Mouse (Mus musculus): ENCODE measurements around the gene Tmco1. TPM values are rescaled to one million over a fixed set of nuclear protein-coding genes. Genes with fewer than 3 reads are reported as not detected.

The Tmco1 gene
- polyA plus RNA-seq, 1 experiment from 2014 or later, result 90.1 TPM

DNA sequence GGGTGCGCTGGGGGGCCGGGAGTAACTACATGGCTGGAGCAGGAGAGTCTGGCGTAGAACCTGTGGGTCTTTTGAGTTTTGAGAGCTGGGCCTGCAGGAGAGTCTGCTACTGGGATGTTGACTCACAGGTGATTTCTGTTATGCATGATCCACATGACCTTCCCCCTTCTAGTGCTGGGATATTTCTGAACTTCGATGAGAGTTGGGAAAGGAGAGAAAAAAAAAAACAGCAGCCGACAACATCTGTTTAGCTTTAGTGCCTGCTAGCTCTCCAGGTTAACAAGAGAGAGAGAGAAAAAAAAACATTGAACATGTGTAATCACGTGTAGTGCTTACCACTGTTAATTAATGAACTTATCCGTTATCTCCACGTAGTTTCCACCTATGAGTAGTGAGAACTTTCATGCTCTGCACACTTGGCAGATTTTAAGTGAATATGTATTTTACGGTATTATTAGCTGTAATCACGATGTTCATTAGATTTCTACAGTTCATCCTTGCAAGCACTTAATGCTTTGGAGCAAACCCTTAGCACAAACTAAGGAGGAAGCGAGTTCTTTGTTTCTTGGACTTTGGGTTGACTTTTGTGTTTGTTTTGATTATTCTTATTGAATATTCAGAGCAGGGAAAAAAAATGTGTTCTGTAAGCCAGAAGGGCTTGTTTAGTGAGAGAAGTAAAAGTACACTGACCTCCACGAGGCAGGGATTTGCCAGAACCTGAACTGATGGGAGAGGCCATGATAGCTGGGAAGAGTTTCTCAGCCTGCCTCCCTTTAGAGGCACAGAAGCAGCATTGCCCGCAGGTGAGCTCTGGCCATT lies 42.6 kb downstream of the Tmco1 start:
- ATAC-seq (ENCODE audit: insufficient number of reproducible peaks, insufficient read depth, low FRiP score, low read depth), result no peak
- peak overlapping the region; percentile 68 to 80 for H3K4me3 ChIP-seq (ENCODE audit: control insufficient read depth in 1 of 2, insufficient read depth in 1 of 2, low read depth in 1 of 2, low read length in 2 of 2)
- no peaks in the 10 kb centered on the region for H3K9me3 ChIP-seq (ENCODE audit: control insufficient read depth, low read length)
- H3K27me3 ChIP-seq (ENCODE audit: control insufficient read depth, insufficient read depth, low read length), result no peaks in the 10 kb centered on the region
- peaks cover 13% of the 10 kb centered on the region for H3K36me3 ChIP-seq (ENCODE audit: control insufficient read depth, insufficient read depth, low read length)
- H3K4me1 ChIP-seq (ENCODE audit: control insufficient read depth in 2 of 2, insufficient read depth in 2 of 2, low read length in 2 of 2), result no peaks in the 10 kb centered on the region
- peak overlapping the region in 1 of 2 experiments; percentile 81; a peak in 1 of 4 replicates for H3K27ac ChIP-seq (replicated peaks in 1 of 2; ENCODE audit: control insufficient read depth in 1 of 2, insufficient read depth in 1 of 2, low read depth in 2 of 2, low read length in 2 of 2)
- peak overlapping the region; percentile 78 for H3K9ac ChIP-seq (ENCODE audit: low read length)
- H3K4me2 ChIP-seq (ENCODE audit: low read length), result peak overlapping the region; percentile 74
- WGBS, result 32% methylated on average over 13 of the region's 13 CpGs

DNA sequence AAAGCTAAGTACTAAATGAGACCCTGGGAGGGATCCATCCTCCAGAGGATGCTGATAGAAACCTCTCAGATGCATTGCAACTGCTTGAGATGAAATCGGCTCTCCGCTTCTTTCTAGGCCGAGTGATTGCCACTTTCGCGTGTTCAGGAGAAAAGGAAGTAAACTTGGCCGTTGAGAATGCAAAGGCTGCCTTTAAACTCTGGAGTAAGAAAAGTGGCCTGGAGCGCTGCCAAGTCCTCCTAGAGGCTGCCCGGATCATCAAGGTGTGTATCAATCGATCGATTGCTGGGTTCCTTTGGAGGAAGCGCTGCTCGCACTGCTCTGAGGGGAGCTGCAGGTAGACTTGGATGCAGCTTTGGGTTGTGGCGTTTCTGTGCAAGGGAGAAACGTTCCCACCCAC lies 44.2 kb downstream of the Tmco1 start:
- H3K36me3 ChIP-seq (ENCODE audit: control insufficient read depth, insufficient read depth, low read length), result peaks cover 28% of the 10 kb centered on the region
- no peak for ATAC-seq (ENCODE audit: insufficient number of reproducible peaks, insufficient read depth, low FRiP score, low read depth)
- H3K9ac ChIP-seq (ENCODE audit: low read length), result no peak overlapping the region
- no peaks in the 10 kb centered on the region for H3K9me3 ChIP-seq (ENCODE audit: control insufficient read depth, low read length)
- H3K4me2 ChIP-seq (ENCODE audit: low read length), result no peak overlapping the region
- H3K4me1 ChIP-seq (ENCODE audit: control insufficient read depth in 2 of 2, insufficient read depth in 2 of 2, low read length in 2 of 2), result no peaks in the 10 kb centered on the region
- 88% methylated on average over 14 of the region's 14 CpGs for WGBS
- no peak overlapping the region for H3K27ac ChIP-seq (replicated peaks in 1 of 2; ENCODE audit: control insufficient read depth in 1 of 2, insufficient read depth in 1 of 2, low read depth in 2 of 2, low read length in 2 of 2)
- no peak overlapping the region for H3K4me3 ChIP-seq (ENCODE audit: control insufficient read depth in 1 of 2, insufficient read depth in 1 of 2, low read depth in 1 of 2, low read length in 2 of 2)
- H3K27me3 ChIP-seq (ENCODE audit: control insufficient read depth, insufficient read depth, low read length), result no peaks in the 10 kb centered on the region

DNA sequence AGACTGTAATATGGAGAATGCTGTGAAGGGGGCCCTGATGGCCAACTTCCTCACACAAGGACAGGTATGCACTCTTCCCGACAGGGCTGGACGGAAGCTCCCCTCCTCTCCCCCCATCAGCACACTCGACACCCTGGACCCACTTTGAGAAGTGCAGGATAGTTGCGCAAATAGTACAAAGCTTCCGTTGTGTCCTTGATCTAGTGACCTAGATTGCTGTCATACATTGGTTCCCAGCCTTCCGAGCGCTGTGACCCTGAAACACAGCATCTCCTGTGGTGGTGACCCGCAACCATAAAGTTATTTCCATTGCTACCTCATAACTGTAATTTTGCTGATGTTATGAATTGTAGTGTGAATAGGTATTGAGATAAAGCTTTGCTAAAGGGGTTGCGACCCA lies 49.2 kb downstream of the Tmco1 start:
- Histone ChIP-seq H3K9ac (ENCODE audit: low read length) (no peak overlapping the region), H3K27me3 (ENCODE audit: control insufficient read depth, insufficient read depth, low read length) (no peaks in the 10 kb centered on the region), H3K4me1 (ENCODE audit: control insufficient read depth in 2 of 2, insufficient read depth in 2 of 2, low read length in 2 of 2) (no peaks in the 10 kb centered on the region), H3K27ac (replicated peaks in 1 of 2; ENCODE audit: control insufficient read depth in 1 of 2, insufficient read depth in 1 of 2, low read depth in 2 of 2, low read length in 2 of 2) (no peak overlapping the region), H3K9me3 (ENCODE audit: control insufficient read depth, low read length) (no peaks in the 10 kb centered on the region), H3K36me3 (ENCODE audit: control insufficient read depth, insufficient read depth, low read length) (peaks cover 63% of the 10 kb centered on the region), H3K4me2 (ENCODE audit: low read length) (no peak overlapping the region), H3K4me3 (ENCODE audit: control insufficient read depth in 1 of 2, insufficient read depth in 1 of 2, low read depth in 1 of 2, low read length in 2 of 2) (no peak overlapping the region)
- WGBS, result 88% methylated on average over 9 of the region's 9 CpGs
- ATAC-seq (ENCODE audit: insufficient number of reproducible peaks, insufficient read depth, low FRiP score, low read depth), result no peak

DNA sequence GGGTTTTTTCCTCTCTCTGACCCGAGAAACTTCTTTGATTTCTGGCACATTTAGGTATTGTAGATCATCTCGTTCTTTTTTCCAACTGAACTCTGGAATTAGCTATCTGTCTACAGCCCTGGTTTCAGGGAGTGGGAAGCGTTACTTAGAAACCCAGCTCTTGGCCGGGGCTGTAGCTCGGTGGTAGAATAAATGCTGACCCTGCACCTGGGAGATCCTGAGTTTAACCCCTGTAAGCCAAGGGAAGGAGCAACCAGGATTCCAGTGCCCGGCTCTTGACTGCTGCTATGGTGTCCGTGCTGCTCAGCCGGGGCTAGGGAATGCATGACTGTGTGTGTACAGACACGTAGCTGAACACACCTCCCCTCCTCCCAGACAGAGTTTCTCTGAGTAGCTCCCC lies 50.6 kb downstream of the Tmco1 start:
- Histone ChIP-seq H3K27me3 (ENCODE audit: control insufficient read depth, insufficient read depth, low read length) (no peaks in the 10 kb centered on the region), H3K4me2 (ENCODE audit: low read length) (no peak overlapping the region), H3K9ac (ENCODE audit: low read length) (no peak overlapping the region), H3K9me3 (ENCODE audit: control insufficient read depth, low read length) (no peaks in the 10 kb centered on the region), H3K27ac (replicated peaks in 1 of 2; ENCODE audit: control insufficient read depth in 1 of 2, insufficient read depth in 1 of 2, low read depth in 2 of 2, low read length in 2 of 2) (no peak overlapping the region), H3K4me3 (ENCODE audit: control insufficient read depth in 1 of 2, insufficient read depth in 1 of 2, low read depth in 1 of 2, low read length in 2 of 2) (no peak overlapping the region), H3K4me1 (ENCODE audit: control insufficient read depth in 2 of 2, insufficient read depth in 2 of 2, low read length in 2 of 2) (no peaks in the 10 kb centered on the region), H3K36me3 (ENCODE audit: control insufficient read depth, insufficient read depth, low read length) (peaks cover 73% of the 10 kb centered on the region)
- 87% methylated on average over 9 of the region's 9 CpGs for WGBS
- no peak for ATAC-seq (ENCODE audit: insufficient number of reproducible peaks, insufficient read depth, low FRiP score, low read depth)

DNA sequence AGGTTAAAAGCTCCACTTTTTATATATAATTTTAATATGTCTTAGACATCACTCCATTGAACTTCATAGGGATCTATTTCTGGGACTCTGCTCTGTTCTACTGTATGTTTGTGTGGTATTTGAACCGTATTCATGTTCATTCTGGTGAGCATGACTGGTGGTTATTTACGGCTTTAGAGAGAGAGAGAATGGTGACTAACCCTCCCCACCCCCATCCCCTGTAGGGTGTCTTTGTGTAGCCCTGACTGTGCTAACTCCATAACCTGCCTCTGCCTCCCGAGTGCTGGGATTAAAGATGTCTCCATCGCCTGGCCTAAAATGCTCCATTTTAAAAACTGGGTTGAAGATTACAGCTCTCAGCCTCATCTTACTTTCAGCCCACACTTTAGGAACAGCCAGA lies 52.1 kb downstream of the Tmco1 start:
- Histone ChIP-seq H3K27me3 (ENCODE audit: control insufficient read depth, insufficient read depth, low read length) (no peaks in the 10 kb centered on the region), H3K4me1 (ENCODE audit: control insufficient read depth in 2 of 2, insufficient read depth in 2 of 2, low read length in 2 of 2) (no peaks in the 10 kb centered on the region), H3K4me3 (ENCODE audit: control insufficient read depth in 1 of 2, insufficient read depth in 1 of 2, low read depth in 1 of 2, low read length in 2 of 2) (no peak overlapping the region), H3K36me3 (ENCODE audit: control insufficient read depth, insufficient read depth, low read length) (peaks cover 60% of the 10 kb centered on the region), H3K27ac (replicated peaks in 1 of 2; ENCODE audit: control insufficient read depth in 1 of 2, insufficient read depth in 1 of 2, low read depth in 2 of 2, low read length in 2 of 2) (no peak overlapping the region), H3K4me2 (ENCODE audit: low read length) (no peak overlapping the region), H3K9me3 (ENCODE audit: control insufficient read depth, low read length) (no peaks in the 10 kb centered on the region), H3K9ac (ENCODE audit: low read length) (no peak overlapping the region)
- ATAC-seq (ENCODE audit: insufficient number of reproducible peaks, insufficient read depth, low FRiP score, low read depth), result no peak
- WGBS, result 90% methylated on average over 4 of the region's 4 CpGs

DNA sequence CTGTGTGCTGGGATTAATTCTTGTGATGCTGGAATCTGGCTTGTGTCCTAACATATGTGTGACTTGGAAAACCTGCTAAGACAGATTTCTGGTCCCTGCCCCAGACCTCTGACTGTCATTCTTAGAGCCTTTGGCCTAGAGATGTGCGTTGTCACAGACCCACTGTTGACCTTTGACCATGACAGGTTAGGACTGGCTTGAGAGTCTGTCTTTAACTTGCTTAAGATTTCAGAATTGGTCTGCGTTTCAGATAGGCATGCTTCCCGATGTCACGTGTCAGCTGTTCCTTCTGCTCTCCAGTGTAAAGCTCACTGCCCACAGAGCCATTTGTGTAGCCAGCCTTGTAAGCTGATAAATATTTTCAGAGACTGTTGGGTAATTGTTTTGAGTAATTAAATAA lies 54.6 kb downstream of the Tmco1 start:
- no peaks in the 10 kb centered on the region for H3K4me1 ChIP-seq (ENCODE audit: control insufficient read depth in 2 of 2, insufficient read depth in 2 of 2, low read length in 2 of 2)
- H3K9me3 ChIP-seq (ENCODE audit: control insufficient read depth, low read length), result no peaks in the 10 kb centered on the region
- H3K36me3 ChIP-seq (ENCODE audit: control insufficient read depth, insufficient read depth, low read length), result peaks cover 64% of the 10 kb centered on the region
- no peak overlapping the region for H3K4me3 ChIP-seq (ENCODE audit: control insufficient read depth in 1 of 2, insufficient read depth in 1 of 2, low read depth in 1 of 2, low read length in 2 of 2)
- 82% methylated on average over 4 of the region's 4 CpGs for WGBS
- no peak overlapping the region for H3K27ac ChIP-seq (replicated peaks in 1 of 2; ENCODE audit: control insufficient read depth in 1 of 2, insufficient read depth in 1 of 2, low read depth in 2 of 2, low read length in 2 of 2)
- H3K27me3 ChIP-seq (ENCODE audit: control insufficient read depth, insufficient read depth, low read length), result no peaks in the 10 kb centered on the region
- ATAC-seq (ENCODE audit: insufficient number of reproducible peaks, insufficient read depth, low FRiP score, low read depth), result no peak
- no peak overlapping the region for H3K4me2 ChIP-seq (ENCODE audit: low read length)
- no peak overlapping the region for H3K9ac ChIP-seq (ENCODE audit: low read length)

DNA sequence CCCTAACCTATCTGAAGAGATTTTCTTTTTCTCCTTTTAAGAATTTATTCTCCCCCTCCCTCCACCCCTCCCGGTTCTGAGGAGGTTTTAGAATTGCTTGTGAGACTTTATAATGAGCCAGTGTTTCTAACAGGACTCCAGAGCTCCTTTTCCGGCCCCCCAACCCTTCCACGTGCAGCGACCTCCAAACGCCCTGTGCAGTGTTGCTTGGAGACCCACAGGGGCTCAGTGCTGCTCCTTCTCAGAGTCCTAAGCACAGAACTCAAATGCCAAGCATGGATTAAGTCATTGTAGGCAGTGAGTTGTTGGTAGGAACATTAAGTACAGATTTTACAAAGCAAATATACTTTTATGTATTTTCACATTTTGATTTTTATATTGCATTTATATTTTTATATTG lies 55.1 kb downstream of the Tmco1 start:
- no peaks in the 10 kb centered on the region for H3K4me1 ChIP-seq (ENCODE audit: control insufficient read depth in 2 of 2, insufficient read depth in 2 of 2, low read length in 2 of 2)
- 56% methylated on average over 5 of the region's 5 CpGs for WGBS
- no peaks in the 10 kb centered on the region for H3K27me3 ChIP-seq (ENCODE audit: control insufficient read depth, insufficient read depth, low read length)
- H3K4me2 ChIP-seq (ENCODE audit: low read length), result no peak overlapping the region
- no peak overlapping the region for H3K9ac ChIP-seq (ENCODE audit: low read length)
- H3K4me3 ChIP-seq (ENCODE audit: control insufficient read depth in 1 of 2, insufficient read depth in 1 of 2, low read depth in 1 of 2, low read length in 2 of 2), result no peak overlapping the region
- ATAC-seq (ENCODE audit: insufficient number of reproducible peaks, insufficient read depth, low FRiP score, low read depth), result no peak
- peaks cover 60% of the 10 kb centered on the region for H3K36me3 ChIP-seq (ENCODE audit: control insufficient read depth, insufficient read depth, low read length)
- no peak overlapping the region for H3K27ac ChIP-seq (replicated peaks in 1 of 2; ENCODE audit: control insufficient read depth in 1 of 2, insufficient read depth in 1 of 2, low read depth in 2 of 2, low read length in 2 of 2)
- H3K9me3 ChIP-seq (ENCODE audit: control insufficient read depth, low read length), result no peaks in the 10 kb centered on the region

DNA sequence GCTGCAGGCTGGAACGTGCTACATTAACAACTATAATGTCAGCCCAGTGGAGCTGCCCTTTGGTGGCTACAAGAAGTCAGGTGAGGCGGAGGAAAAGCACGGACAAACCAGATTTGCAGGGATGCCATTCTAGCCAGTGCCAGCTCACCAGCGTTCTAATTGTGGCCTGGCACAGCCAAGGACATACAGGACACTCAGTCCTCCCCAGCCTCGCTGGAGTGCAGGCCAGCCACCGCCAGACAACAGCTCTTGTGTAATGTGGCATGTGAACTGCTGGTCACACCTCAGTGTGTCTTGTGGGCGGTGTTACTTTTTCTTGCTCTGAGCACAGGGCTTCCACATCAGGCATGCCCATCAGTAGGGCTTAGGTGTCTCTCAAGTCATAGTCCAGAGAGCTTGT lies 57.6 kb downstream of the Tmco1 start:
- peak overlapping the region; percentile 14 to 64; a peak in 2 of 4 replicates for H3K27ac ChIP-seq (replicated peaks in 1 of 2; ENCODE audit: control insufficient read depth in 1 of 2, insufficient read depth in 1 of 2, low read depth in 2 of 2, low read length in 2 of 2)
- 73% methylated on average over 7 of the region's 7 CpGs for WGBS
- ATAC-seq (ENCODE audit: insufficient number of reproducible peaks, insufficient read depth, low FRiP score, low read depth), result 0 out of 2 replicates have a peak, but pooled peaks have one; percentile 26
- H3K36me3 ChIP-seq (ENCODE audit: control insufficient read depth, insufficient read depth, low read length), result peaks cover 54% of the 10 kb centered on the region
- no peaks in the 10 kb centered on the region for H3K4me1 ChIP-seq (ENCODE audit: control insufficient read depth in 2 of 2, insufficient read depth in 2 of 2, low read length in 2 of 2)
- H3K27me3 ChIP-seq (ENCODE audit: control insufficient read depth, insufficient read depth, low read length), result no peaks in the 10 kb centered on the region
- H3K9me3 ChIP-seq (ENCODE audit: control insufficient read depth, low read length), result no peaks in the 10 kb centered on the region
- H3K9ac ChIP-seq (ENCODE audit: low read length), result 0 out of 2 replicates have a peak overlapping the region, but pooled peaks have one; percentile 38
- no peak overlapping the region for H3K4me3 ChIP-seq (ENCODE audit: control insufficient read depth in 1 of 2, insufficient read depth in 1 of 2, low read depth in 1 of 2, low read length in 2 of 2)
- no peak overlapping the region for H3K4me2 ChIP-seq (ENCODE audit: low read length)
